Mouse (Mus musculus) liver, embryonic 14.5 days (tissue): ENCODE measurements around the gene En2.

Source experiments
- CTCF ChIP-seq: IDR thresholded peaks from 2 replicates; pipeline ENCODE4 v1.5.1; 2016; ENCODE audit warnings: antibody characterized with exemption, low read depth, control low read depth
- EP300 ChIP-seq: IDR thresholded peaks from 2 replicates; pipeline ENCODE4 v1.6.1; 2016; ENCODE audit warnings: antibody characterized with exemption, low read depth

GRCm38 (mm10) chr5:28158308-28159071 lies 7.0 kb upstream of the En2 start:
- TF ChIP-seq CTCF, result no peak
- no peak for TF ChIP-seq EP300
